Mouse (Mus musculus) stomach, embryonic 14.5 days (tissue): ENCODE data around the gene Urah. TPM values are rescaled to one million over a fixed set of nuclear protein-coding genes. Genes with fewer than 3 reads are reported as not detected.

ENCODE experiments used
- ATAC-seq: fragments of 200-750 bp; cut with Nextera tagmentation; 2 replicates; pipeline ENCODE4 v1.8.0; 2017; ENCODE audit warnings: low read depth, moderate TSS enrichment; ENCODE audit not compliant: insufficient number of reproducible peaks, insufficient read depth, low FRiP score
- H3K27ac ChIP-seq: fragments of 300-500 bp; sonication (generic); 2 replicates; pipeline ENCODE4 v1.5.1; 2014; ENCODE audit warnings: mild to moderate bottlenecking, low read length, moderate library complexity, mixed read lengths
- H3K27me3 ChIP-seq: fragments of 300-500 bp; sonication (generic); 2 replicates; pipeline ENCODE4 v1.6.1; 2014; ENCODE audit warnings: low read length, control low read depth, mixed read lengths; ENCODE audit not compliant: control insufficient read depth, insufficient read depth
- H3K36me3 ChIP-seq: fragments of 300-500 bp; sonication (generic); 2 replicates; pipeline ENCODE4 v1.6.1; 2014; ENCODE audit warnings: mild to moderate bottlenecking, control low read depth, low read length, moderate library complexity, mixed read lengths; ENCODE audit not compliant: control insufficient read depth, insufficient read depth
- H3K4me1 ChIP-seq: fragments of 300-500 bp; sonication (generic); 2 replicates; pipeline ENCODE4 v1.6.1; 2014; ENCODE audit warnings: low read length, control low read depth, mixed read lengths; ENCODE audit not compliant: control insufficient read depth, insufficient read depth
- H3K4me2 ChIP-seq: fragments of 300-500 bp; sonication (generic); replicated peaks from 2 replicates; pipeline ENCODE4 v1.6.1; 2014; ENCODE audit warnings: low read depth, low read length, control low read depth
- H3K4me3 ChIP-seq: fragments of 300-500 bp; sonication (generic); 2 replicates; pipeline ENCODE4 v1.5.1; 2014; ENCODE audit warnings: low read depth, low read length, control low read depth
- H3K9ac ChIP-seq: fragments of 300-500 bp; sonication (generic); replicated peaks from 2 replicates; pipeline ENCODE4 v1.6.1; 2014; ENCODE audit warnings: low read depth, mild to moderate bottlenecking, control low read depth, low read length, moderate library complexity, mixed read lengths
- H3K9me3 ChIP-seq: fragments of 300-500 bp; sonication (generic); 2 replicates; pipeline ENCODE4 v1.6.1; 2016; ENCODE audit warnings: low read depth, low read length, control low read depth; ENCODE audit not compliant: control insufficient read depth
- WGBS: fragments of 180-500 bp; shearing (Covaris S2); extraction: QIAGEN DNeasy Blood & Tissue Kit; methylation state at CpG from one replicate; pipeline ENCODE4 v1.1.7; 2014; 5-methylcytosine and 5-hydroxymethylcytosine counted together
- polyA plus RNA-seq: library from polyadenylated mRNA; unstranded; fragments of >200 nt; fragmentation: Nextera tagmentation; extraction: Ambion mirVana; gene quantifications from 2 replicates; pipeline ENCODE4 v1.2.1, GENCODE M21; 2014

Gene Urah
- polyA plus RNA-seq, 1 experiment from 2014 or later = 14.2 TPM

GRCm38 (mm10) chr7:140874224-140874623 is 39.4 kb downstream of the Urah start:
- Histone ChIP-seq H3K36me3 (peaks cover 14% of the 10 kb centered on the region; the same call in 1 of the 2 replicates), H3K9ac (no peak overlapping the region), H3K27ac (no peak overlapping the region), H3K4me2 (no peak overlapping the region), H3K27me3 (no peaks in the 10 kb centered on the region), H3K4me3 (no peak overlapping the region), H3K4me1 (no peaks in the 10 kb centered on the region), H3K9me3 (no peaks in the 10 kb centered on the region)
- ATAC-seq = no peak
- 92% methylated on average over 4 of the region's 4 CpGs for WGBS

GRCm38 (mm10) chr7:140877364-140877763 is 42.5 kb downstream of the Urah start:
- WGBS = 73% methylated on average over 6 of the region's 6 CpGs
- Histone ChIP-seq H3K9me3 (no peaks in the 10 kb centered on the region), H3K27me3 (no peaks in the 10 kb centered on the region), H3K9ac (no peak overlapping the region), H3K36me3 (peaks cover 8% of the 10 kb centered on the region; the same call in 1 of the 2 replicates), H3K4me2 (no peak overlapping the region), H3K4me3 (no peak overlapping the region), H3K27ac (no peak overlapping the region), H3K4me1 (peaks cover 7% of the 10 kb centered on the region; the same call in 1 of the 2 replicates)
- no peak for ATAC-seq

- Histone ChIP-seq H3K36me3 (peaks cover 6% of the 10 kb centered on the region; the same call in 1 of the 2 replicates), H3K27me3 (no peaks in the 10 kb centered on the region), H3K9ac (no peak overlapping the region), H3K9me3 (no peaks in the 10 kb centered on the region), H3K4me1 (peaks cover 7% of the 10 kb centered on the region; the same call in 1 of the 2 replicates), H3K4me3 (no peak overlapping the region), H3K27ac (no peak overlapping the region), H3K4me2 (no peak overlapping the region)
- WGBS = 89% methylated on average over 7 of the region's 7 CpGs
- ATAC-seq = no peak
Observed at GRCm38 (mm10) chr7:140879355-140879754, 44.5 kb downstream of the Urah start.

- Histone ChIP-seq H3K36me3 (peaks cover 9% of the 10 kb centered on the region; the same call in 1 of the 2 replicates), H3K9me3 (no peaks in the 10 kb centered on the region), H3K4me3 (no peak overlapping the region), H3K4me1 (peaks cover 7% of the 10 kb centered on the region; the same call in 1 of the 2 replicates), H3K4me2 (peak overlapping the region; percentile 59; the same call in 1 of the 2 replicates), H3K9ac (no peak overlapping the region), H3K27ac (no peak overlapping the region), H3K27me3 (no peaks in the 10 kb centered on the region)
- no peak for ATAC-seq
- WGBS = 73% methylated on average over 3 of the region's 3 CpGs
Observed at GRCm38 (mm10) chr7:140880419-140880818, 45.6 kb downstream of the Urah start.

- no peak for ATAC-seq
- Histone ChIP-seq H3K4me3 (peak overlapping the region; percentile 79), H3K36me3 (peaks cover 4% of the 10 kb centered on the region; the same call in 1 of the 2 replicates), H3K9me3 (no peaks in the 10 kb centered on the region), H3K9ac (peak overlapping the region; percentile 19; the same call in 1 of the 2 replicates), H3K4me2 (peak overlapping the region; percentile 59), H3K4me1 (peaks cover 7% of the 10 kb centered on the region; the same call in 1 of the 2 replicates), H3K27ac (no peak overlapping the region; the same call in 1 of the 2 replicates), H3K27me3 (no peaks in the 10 kb centered on the region)
- WGBS = 15% methylated on average over 8 of the region's 8 CpGs
Observed at GRCm38 (mm10) chr7:140880865-140881515, 46.2 kb downstream of the Urah start.

GRCm38 (mm10) chr7:140881696-140882468 is 47.1 kb downstream of the Urah start, which contains the start of the genes Psmd13 and Sirt3:
Psmd13 (plus strand) TSS chr7:140881968.
Sirt3 (minus strand) TSS chr7:140882309.
- Histone ChIP-seq H3K4me1 (peaks cover 7% of the 10 kb centered on the region; the same call in 1 of the 2 replicates), H3K27me3 (no peaks in the 10 kb centered on the region), H3K9ac (peak within 1 kb of the TSS; percentile 66), H3K4me2 (peak within 1 kb of the TSS; percentile 59), H3K4me3 (peak within 1 kb of the TSS; percentile 79), H3K27ac (peak within 1 kb of the TSS; percentile 85), H3K9me3 (no peaks in the 10 kb centered on the region), H3K36me3 (peaks cover 7% of the 10 kb centered on the region; the same call in 1 of the 2 replicates)
- peak; percentile 95 for ATAC-seq
- under 1% methylated on average over 59 of the region's 59 CpGs for WGBS

- ATAC-seq = peak; percentile 56
- H3K4me2 ChIP-seq = peak overlapping the region; percentile 59
- no peaks in the 10 kb centered on the region for H3K27me3 ChIP-seq
- H3K4me3 ChIP-seq = peak overlapping the region; percentile 79
- 2% methylated on average over 12 of the region's 12 CpGs for WGBS
- H3K4me1 ChIP-seq = peaks cover 7% of the 10 kb centered on the region; the same call in 1 of the 2 replicates
- peaks cover 11% of the 10 kb centered on the region; the same call in 1 of the 2 replicates for H3K36me3 ChIP-seq
- no peaks in the 10 kb centered on the region for H3K9me3 ChIP-seq
- peak overlapping the region; percentile 51 for H3K9ac ChIP-seq
- H3K27ac ChIP-seq = peak overlapping the region; percentile 85; the same call in 1 of the 2 replicates
Observed at GRCm38 (mm10) chr7:140882469-140882803, 47.6 kb downstream of the Urah start.
